Mouse (Mus musculus): ENCODE data around the gene Rprd1b.
A peak's percentile ranks its signal among the peaks of the same experiment; 100 is the strongest.

Gene Rprd1b

DNA sequence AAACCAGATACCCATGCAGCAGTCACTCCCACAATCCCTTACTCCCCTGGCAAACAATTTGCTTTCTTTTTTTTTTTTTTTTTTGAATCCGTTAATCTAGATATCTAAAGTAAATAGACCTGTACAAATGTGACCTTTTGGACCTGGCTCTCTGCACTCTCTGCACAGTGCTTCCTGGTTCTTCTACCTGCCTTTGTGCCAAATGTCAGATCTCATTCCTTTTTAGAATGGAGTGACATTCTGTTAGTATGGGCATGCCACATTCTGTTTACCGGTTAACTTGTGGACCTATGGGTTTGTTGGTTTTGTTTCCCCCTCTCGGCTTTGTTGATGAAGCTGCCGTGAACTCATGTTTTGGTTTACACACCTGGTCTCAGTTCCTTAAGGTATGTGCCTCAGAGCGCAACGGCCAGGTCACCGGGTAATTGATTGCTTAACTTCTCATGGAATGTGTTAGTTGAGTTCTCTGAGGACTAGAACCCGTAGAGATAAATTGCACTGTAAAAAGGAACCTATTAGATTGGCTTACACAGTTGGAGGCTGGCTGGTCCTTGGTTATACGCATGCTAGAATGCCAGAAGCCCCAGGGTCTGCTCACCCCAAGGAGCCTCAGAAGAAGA, 52.4 kb downstream of the Rprd1b start:
- no peak for DNase-seq (ENCODE audit: low read depth)

DNA sequence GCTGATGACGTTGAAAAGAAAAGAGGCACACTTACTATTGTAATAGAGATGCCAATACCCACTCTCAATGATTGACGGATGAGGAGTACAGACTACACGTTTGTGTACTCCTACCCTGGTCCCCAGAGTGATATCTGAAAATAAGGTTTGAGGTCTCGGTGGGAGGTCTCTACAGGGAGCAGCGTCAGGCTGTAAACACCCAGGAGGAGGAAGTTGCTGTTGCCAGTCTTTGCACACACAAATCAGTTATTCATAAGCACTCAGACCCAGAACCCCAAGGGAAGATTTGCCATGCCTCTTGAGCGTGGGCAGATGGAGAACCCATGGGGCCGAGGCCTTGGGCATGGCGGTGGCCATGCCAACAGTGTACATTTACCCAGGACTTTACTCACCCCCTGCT, 56.2 kb downstream of the Rprd1b start:
- no peak for DNase-seq (ENCODE audit: low read depth)

DNA sequence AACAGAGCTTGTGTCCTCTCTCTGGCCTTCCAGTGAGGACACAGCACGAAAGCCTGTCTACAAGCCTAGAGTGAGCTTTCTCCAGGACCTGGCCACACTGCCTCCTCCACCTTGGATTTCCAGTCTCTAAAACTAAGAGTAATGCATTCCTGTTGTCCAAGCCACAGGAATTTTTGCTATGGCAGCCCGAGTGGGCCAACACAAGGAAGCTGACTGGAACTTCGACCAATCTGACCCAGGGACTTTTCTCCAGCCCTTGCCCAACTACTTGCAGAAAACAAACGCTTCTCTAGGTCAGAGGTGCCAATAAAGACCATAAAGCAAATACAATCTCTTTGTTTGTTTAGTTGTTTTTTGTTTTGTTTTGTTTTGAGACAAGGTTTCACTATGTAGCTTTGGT, 61.8 kb downstream of the Rprd1b start:
- peak; percentile 44 for DNase-seq (ENCODE audit: low read depth)

DNA sequence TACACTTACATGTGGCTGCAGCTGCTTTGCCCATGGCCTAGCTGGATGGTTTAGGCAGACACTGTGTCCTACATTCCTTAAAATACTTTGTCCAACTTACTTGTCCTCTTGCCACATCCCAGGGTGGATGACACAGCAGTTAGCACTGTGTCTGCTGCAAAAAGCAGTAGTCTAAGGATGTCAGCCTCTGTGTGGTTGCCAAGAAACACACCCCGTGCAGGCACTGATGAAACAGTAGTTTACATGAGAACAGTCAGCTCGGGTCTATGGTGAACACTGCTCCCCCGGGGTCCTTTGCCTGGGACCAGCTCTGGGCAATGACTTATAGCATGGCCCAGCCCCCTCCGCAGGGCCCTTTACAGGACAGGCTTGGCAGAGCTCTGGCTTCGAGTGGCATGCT, 65.0 kb downstream of the Rprd1b start:
- peak; percentile 44 for DNase-seq (ENCODE audit: low read depth)

DNA sequence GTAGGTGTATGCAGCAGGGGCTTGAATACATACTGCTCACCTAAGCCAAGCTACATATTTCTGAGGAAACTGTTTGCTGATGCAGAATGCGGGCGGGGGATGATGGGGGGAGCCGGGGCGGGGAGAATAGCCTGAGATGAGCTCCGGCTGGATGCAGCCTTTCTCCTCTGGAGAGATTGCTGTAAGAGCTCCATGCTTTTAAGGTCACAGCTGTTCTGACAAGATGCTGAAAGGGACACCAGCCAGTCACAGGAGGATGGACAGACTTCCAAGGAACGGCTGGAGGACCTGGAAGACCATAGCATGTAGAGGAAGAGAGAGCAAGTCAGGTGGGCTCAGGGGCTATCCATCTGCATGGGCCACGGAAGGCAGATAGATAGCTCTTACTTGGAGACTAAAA, 66.0 kb downstream of the Rprd1b start:
- no peak for DNase-seq (ENCODE audit: low read depth)

DNA sequence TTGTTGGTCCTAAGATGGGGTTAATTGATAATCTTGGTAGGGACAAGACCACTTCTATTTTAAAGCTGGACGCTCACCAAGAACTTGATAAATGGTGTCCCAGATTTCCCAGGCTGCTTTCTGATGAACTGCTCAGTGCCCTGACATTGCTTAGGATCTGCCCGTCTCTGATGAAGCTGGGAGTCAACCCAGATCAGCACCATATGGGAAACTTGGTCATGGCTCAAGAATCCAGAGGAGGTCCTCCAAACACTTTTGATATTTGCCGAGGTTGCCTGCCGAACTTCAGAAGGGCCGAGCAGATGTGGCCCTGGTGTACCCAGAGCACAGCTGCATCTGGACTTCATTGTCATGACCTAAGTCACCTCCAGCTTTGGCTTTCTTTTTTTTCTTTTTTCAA, 66.5 kb downstream of the Rprd1b start:
- DNase-seq (ENCODE audit: low read depth), result no peak

DNA sequence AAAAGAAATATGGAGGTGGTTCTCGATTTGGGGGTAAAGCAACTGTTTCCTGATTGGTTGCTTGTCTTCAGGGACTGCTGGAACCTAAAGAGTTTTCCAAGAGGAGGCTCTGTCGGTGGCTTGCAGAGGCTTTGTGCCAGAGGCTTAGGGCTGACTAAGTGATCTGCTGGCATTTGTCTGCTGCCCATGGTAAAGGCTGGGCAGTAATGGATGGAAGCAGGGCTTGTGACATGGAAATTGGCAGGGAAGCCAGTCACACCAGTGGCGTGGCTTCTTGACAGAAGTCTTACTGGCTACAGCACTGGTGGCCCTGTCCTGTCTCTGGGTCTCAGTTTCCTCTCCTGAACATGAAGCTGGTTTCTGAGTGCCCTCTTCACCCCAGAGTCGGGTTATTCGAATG, 68.8 kb downstream of the Rprd1b start:
- no peak for DNase-seq (ENCODE audit: low read depth)

DNA sequence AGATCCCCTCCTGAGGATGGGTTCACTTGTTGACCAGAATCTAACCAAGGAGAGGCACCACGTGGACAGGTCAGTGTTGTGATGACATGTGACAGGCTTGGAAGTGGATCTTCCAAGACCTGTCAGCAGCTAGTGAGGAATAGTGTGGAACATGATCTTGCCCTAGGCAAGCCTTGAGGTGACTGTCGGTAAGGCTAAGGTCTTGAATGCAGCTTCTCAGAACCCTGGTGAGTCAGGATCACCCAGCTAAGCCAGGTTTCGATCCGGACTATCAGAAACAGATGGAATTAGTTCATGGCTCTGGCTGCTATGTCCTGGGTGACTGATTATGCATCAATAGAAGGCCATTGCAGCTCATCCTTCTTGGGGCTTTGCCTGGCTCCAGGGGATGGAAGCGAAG, 70.4 kb downstream of the Rprd1b start:
- DNase-seq (ENCODE audit: low read depth), result no peak

DNA sequence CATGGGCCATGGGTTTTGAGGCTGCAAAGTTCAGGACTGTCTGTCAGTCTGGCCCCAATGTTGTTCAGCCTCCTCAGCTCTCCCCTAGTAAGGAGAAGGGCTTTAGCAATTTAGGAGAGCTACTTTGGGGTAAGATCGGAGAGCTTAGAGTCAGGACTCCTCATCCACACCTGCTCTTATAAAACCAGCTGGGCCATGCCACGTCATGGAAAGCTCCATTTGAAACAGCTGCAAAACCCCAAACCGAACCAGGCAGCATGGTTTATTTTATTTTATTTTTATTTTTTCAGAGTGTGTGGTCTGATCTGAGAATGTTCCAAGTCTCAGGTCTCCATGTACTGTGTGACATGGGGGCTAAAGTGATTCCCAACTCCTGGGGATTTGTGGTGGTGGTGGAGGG, 71.2 kb downstream of the Rprd1b start:
- DNase-seq (ENCODE audit: low read depth), result no peak

DNA sequence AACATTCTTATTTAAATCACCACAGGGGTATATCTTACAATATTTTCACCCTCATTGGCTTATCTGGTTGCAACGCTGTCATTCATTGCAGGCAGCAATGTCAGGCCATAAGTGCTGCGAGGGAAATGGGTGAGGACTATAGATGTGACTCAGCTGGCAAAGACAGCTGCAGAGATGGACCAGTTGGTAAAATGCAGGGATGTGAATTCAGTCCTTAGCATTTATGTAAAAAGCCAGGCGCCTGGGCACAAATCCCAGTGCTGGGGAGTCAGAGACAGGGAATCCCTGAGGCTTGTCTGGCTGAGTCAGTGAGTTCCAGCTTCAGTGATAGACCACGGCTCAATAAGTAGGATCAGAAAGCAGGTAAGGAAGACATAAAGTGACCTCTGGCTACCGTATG, 73.5 kb downstream of the Rprd1b start:
- no peak for DNase-seq (ENCODE audit: low read depth)

DNA sequence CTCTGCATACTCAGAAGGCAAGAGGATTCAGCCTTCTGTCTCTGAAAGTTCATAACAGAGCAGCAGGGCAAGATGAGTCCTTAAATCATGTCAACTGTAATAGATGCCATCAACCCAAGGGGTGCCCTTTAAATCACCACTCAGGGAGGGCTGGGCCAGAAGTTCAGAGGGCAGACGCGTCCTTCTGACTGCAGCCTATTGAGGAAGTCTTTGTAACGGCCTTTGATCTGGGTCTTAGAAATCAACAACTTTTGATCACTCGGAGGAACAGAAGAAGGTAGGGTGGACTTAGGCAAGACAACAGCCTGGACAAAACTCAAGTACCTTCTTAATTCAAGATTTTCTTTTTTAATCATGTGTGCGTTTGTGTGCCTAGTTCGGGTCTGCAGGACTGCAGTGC, 76.7 kb downstream of the Rprd1b start:
- DNase-seq (ENCODE audit: low read depth), result no peak

DNA sequence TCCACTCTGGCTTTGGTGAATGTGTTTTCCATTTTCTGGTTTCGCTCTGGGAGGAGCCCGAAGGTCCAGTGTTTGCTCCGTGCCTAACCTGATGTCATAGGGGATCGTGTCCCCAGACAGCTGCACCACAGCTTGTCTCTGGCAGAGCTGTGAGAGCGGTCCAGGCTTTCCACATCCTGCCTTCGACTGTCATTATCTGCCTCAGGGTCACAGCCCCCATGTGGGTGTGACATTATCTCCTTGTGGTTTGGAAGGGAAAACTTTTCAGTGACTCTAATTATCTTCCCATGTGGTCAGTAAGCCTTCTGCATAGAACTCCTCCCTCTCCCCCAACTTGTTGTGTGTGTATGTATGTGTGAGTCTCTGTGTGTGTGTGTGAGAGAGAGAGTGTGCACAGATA, 77.3 kb downstream of the Rprd1b start:
- no peak for DNase-seq (ENCODE audit: low read depth)

DNA sequence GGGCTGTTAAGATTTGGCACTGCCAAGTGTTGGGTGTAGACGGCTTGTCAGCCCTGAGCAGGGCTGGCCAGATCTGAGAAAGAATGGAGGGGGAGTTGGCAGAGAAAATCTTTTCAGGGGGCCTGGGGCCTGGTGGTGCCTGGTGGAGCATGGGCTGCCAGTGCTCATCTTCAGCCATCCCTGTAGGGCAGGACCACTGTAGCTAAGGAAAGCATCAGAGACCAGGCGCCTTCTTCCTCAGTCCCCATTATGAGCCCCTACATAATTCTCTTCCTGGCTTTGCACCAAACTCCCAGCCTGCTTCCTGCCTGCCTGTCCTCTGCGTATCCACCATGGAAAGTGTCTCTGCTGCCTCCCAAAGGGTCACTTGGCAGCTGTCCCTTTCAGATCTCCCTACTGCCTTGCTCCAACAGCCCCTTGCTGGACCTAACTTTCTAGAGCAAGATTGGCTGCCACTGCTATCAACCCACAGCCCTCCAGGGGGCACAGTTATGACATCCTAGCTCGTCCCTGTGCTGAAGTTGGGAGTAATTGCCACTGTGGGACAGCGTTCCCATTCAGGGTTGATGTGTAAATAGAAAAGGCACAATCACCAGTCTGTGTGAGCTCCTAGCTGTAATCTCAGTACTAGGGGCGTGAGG, 78.8 kb downstream of the Rprd1b start:
- peak; percentile 39 for DNase-seq (ENCODE audit: low read depth)

DNA sequence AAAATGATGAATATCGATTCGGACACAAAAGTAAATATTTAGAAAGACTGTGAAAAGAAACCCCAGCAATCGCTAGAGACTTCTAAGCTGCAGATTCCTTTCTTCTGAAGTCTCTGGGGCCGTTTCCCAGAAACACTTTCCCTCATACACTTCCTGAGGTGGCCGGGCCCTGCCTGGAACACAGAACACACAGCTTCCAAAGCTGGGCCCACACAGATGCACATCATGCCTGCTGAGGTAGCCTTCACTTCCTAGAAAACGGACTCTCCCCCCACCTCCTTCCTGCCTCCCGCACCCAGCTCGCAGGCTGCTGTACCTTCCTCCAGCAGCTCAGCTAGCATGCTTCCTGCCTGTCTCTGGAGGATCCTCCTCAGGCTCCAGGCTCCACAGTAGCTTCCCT, 81.2 kb downstream of the Rprd1b start:
- peak; percentile 56 for DNase-seq (ENCODE audit: low read depth)

DNA sequence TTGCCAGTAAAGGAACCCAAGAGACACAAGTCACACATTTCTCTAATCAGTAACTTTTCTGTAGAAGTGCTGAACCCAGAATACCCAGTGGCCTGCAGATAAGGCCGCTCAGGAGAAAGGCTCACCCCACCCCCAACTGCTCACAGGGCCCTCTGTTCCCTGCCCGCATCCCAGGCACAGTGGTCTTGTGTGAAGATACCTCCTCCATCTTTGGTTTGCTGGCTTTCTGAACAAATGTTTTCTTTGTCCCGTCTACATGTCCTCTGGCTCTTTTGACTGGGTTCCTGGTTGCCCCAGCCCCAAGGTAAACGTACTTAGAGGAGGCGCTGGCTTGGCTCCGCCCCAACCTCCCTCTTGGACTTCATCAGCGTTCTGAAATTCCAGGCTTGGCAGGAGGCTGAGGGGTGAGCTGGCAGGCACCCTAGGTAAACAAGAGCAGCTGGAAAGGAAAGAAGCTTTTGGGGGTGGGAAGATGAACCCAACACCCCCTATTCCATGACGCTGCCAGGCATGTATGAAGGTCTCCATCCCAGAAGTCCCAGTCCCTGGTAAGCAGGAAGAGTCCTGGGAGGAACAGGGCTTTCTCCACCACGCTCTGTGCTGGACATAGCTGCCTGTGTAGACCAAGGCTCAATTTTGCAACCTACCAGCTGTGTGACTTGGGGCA, 85.4 kb downstream of the Rprd1b start:
- peak; percentile 85 for DNase-seq (ENCODE audit: low read depth)

DNA sequence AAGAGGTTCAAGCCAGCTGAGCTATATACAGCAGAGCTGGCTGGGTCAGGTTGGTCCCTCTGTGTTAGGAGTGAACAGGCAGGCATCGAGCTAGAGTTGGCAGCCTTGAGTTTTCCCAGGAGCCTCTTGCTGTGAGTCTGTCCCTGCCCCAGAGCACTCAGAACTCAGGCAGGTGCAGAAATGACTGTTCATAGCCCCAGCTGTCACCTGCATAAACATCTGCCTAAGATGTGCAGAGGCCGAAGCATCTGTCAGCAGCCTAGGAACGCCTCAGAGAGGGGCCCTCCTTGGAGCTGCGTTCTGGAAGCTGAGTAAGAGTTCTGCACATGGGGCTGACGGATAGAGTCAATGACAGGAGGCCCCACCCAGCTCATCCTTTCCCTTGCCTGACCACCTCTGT, 86.6 kb downstream of the Rprd1b start:
- DNase-seq (ENCODE audit: low read depth), result no peak

DNA sequence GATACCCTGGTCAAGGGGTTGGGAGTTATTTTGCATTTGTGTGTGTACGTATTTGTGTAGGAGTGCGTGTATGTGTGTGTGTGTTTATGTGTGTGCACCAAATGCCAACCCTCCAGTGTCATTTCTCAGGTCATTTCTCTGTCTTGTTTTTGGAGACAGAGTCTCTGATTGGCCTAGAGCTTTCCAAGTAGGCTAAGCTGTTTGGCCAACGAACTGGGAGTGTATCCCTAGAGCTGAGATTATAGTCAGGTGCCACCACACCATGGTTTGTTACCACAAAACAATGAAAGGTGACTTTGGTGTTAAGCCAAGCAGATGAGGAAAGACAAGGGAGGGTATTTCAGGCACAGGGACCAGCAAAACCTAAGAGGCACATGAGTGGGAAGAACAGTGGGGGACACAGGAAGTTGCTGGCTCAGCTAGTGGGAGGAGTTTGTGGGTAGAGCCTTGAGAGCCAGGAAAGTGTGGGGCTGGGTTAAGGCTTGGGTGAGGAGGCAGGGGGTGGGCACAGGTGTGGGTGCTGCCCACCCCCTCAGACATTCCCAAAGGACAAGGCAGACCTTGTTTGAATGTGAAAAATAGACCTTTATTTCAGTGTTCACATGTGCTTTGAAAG, 87.6 kb downstream of the Rprd1b start:
- no peak for DNase-seq (ENCODE audit: low read depth)

DNA sequence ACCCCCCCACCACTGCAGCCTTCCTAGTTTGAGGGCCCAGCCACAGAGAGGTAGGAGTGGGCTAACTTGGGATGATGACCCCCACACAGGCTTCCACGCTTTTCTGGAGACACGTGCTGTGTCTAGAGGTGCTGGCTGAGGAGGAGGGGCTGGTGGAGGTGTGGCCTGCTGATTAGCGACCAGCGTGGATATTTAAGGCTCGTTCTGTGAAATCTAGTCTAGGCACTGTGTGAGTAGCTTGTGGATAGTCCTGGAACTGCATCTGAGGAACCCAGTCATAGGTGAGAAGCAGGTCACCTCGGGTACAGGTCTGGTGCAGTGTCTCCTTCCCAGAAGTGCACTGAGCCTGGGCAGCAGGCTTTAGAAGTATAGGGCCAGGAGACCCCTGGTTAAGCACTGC, 88.4 kb downstream of the Rprd1b start:
- no peak for DNase-seq (ENCODE audit: low read depth)

DNA sequence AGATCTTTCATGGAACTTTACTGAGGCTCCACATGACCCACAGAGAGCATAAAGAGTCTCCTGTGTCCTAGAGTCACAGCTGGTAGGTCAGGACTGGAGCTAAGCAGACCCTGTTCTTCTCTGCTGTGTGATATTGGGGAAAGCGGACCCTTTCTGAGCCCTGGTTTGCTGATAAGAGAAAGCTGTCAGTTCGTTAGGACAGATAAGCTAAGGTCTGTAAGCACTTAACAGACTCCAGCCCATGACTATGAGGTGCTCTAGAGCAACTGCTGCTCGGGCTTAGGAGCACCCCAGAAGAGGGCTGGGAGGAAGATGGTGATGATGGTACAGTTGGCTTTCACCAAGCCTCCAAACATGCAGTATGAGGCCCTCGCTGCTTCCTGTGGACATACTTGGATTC, 90.8 kb downstream of the Rprd1b start:
- no peak for DNase-seq (ENCODE audit: low read depth)

DNA sequence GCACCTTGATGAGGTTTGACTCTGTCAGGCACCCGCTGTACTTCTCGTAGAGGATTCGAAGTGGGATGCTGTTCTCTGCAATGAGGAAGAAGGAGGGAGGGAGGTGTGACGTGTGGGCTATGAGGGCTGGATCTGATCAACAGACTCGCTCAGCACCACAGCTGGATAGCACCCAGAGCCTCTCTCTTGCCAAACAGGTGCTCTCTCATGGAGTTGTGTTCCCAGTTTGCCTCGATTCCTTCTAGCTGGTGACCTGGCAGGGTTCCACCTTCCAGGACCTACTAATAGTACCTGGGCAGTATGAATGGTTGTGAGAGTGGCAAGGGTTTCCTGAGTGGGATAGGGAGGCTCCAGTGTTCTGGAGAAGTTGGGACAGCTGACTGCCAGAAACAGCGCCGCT, 91.9 kb downstream of the Rprd1b start:
- no peak for DNase-seq (ENCODE audit: low read depth)

DNA sequence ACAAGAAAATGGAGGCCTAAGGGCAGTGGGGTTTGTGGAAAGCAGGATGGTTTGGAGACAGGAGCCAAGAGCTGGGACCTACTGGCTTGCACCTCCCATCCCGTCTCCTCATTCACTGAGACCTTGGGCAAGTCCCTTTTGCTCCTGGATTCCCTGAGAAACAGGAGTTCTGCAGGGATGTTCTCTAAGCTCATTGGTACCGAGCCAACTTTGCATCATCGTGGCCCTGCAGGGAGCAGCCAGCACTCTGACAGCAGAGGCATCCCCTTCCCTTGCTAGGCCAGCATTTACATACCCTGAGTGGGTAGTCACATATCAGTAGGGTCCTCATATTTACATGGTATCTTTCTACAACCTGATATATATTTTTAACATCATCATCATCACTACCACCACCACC, 92.6 kb downstream of the Rprd1b start:
- DNase-seq (ENCODE audit: low read depth), result no peak

DNA sequence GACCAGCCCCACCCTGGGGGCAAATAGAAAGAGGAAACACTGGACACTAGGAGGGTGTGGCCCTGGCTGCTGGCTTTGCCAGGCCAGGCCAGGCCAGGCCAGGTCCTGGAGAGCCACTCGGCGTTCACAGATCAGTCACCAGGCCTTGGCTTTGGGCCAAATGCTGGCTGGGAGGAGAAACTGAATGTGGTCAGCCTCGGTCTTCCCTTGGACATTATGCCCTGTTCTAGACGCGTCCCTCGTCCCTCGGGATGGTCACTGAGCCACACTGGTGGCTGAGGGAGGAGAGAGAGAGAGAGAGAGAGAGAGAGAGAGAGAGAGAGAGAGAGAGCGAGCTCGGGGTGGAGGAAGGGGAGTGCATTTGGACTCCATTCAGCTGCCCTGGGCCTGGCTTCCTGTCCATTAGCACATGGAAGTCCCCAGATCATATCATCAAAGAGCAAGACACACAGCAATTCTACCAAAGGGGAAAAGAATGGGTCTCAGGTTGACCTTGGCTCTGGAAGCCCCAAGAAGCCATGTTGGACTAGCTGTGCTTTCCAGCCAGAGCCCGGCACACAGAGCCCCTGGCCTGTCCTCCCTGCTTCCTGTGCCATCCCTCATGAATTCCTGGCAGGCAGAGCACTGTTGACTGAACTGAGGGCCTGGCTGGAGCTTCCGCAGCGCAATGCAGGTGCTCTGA, 93.5 kb downstream of the Rprd1b start:
- DNase-seq (ENCODE audit: low read depth), result no peak

DNA sequence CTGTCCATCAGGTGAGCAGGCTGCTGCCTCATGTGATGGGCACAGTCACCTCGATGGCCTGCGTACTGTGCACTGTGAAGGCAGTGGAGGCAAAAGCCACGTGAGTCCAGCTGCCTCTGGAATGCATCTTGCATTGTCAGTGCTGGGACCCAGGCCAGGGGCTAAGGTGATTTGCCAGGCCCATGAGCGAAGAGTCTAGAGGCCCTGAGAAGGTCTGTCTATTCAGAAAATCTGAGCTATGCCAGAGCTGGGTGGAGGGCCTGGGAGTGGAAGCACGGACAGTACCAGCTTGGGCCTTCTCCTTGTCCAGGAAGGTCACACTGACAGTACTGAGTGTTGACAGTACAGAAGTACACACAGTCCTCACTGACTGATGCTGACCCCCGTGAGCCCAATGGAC, 94.5 kb downstream of the Rprd1b start:
- no peak for DNase-seq (ENCODE audit: low read depth)

Data from fibroblast of lung, adult 2 months (primary cell).